Mouse (Mus musculus) stomach, embryonic 14.5 days (tissue): ENCODE results near the gene Fam3c. TPM values are rescaled to one million over a fixed set of nuclear protein-coding genes. Genes with fewer than 3 reads are reported as not detected.
A peak's percentile ranks its signal among the peaks of the same experiment; 100 is the strongest.

Experiments used
- ATAC-seq: fragments of 200-750 bp; cut with Nextera tagmentation; 2 replicates; pipeline ENCODE4 v1.8.0; 2017; ENCODE audit warnings: low read depth, moderate TSS enrichment; ENCODE audit not compliant: insufficient number of reproducible peaks, insufficient read depth, low FRiP score
- H3K27ac ChIP-seq: fragments of 300-500 bp; sonication (generic); 2 replicates; pipeline ENCODE4 v1.5.1; 2014; ENCODE audit warnings: mild to moderate bottlenecking, low read length, moderate library complexity, mixed read lengths
- H3K27me3 ChIP-seq: fragments of 300-500 bp; sonication (generic); 2 replicates; pipeline ENCODE4 v1.6.1; 2014; ENCODE audit warnings: low read length, control low read depth, mixed read lengths; ENCODE audit not compliant: control insufficient read depth, insufficient read depth
- H3K36me3 ChIP-seq: fragments of 300-500 bp; sonication (generic); 2 replicates; pipeline ENCODE4 v1.6.1; 2014; ENCODE audit warnings: mild to moderate bottlenecking, control low read depth, low read length, moderate library complexity, mixed read lengths; ENCODE audit not compliant: control insufficient read depth, insufficient read depth
- H3K4me1 ChIP-seq: fragments of 300-500 bp; sonication (generic); 2 replicates; pipeline ENCODE4 v1.6.1; 2014; ENCODE audit warnings: low read length, control low read depth, mixed read lengths; ENCODE audit not compliant: control insufficient read depth, insufficient read depth
- H3K4me2 ChIP-seq: fragments of 300-500 bp; sonication (generic); replicated peaks from 2 replicates; pipeline ENCODE4 v1.6.1; 2014; ENCODE audit warnings: low read depth, low read length, control low read depth
- H3K4me3 ChIP-seq: fragments of 300-500 bp; sonication (generic); 2 replicates; pipeline ENCODE4 v1.5.1; 2014; ENCODE audit warnings: low read depth, low read length, control low read depth
- H3K9ac ChIP-seq: fragments of 300-500 bp; sonication (generic); replicated peaks from 2 replicates; pipeline ENCODE4 v1.6.1; 2014; ENCODE audit warnings: low read depth, mild to moderate bottlenecking, control low read depth, low read length, moderate library complexity, mixed read lengths
- H3K9me3 ChIP-seq: fragments of 300-500 bp; sonication (generic); 2 replicates; pipeline ENCODE4 v1.6.1; 2016; ENCODE audit warnings: low read depth, low read length, control low read depth; ENCODE audit not compliant: control insufficient read depth
- WGBS: fragments of 180-500 bp; shearing (Covaris S2); extraction: QIAGEN DNeasy Blood & Tissue Kit; methylation state at CpG from one replicate; pipeline ENCODE4 v1.1.7; 2014; 5-methylcytosine and 5-hydroxymethylcytosine counted together
- polyA plus RNA-seq: library from polyadenylated mRNA; unstranded; fragments of >200 nt; fragmentation: Nextera tagmentation; extraction: Ambion mirVana; gene quantifications from 2 replicates; pipeline ENCODE4 v1.2.1, GENCODE M21; 2014

Gene Fam3c
- polyA plus RNA-seq: 81.6 and 91.2 TPM in 2 replicates

GRCm38 (mm10) chr6:22356086-22356507 is at the start of gene Fam3c:
TSS of gene Fam3c (minus strand) at chr6:22356243.
- Histone ChIP-seq H3K27me3 (no peaks in the 10 kb centered on the region), H3K9ac (peak within 1 kb of the TSS; percentile 90), H3K4me3 (peak within 1 kb of the TSS; percentile 85), H3K27ac (peak within 1 kb of the TSS; percentile 79), H3K4me1 (peaks cover 5% of the 10 kb centered on the region; the same call in 1 of the 2 replicates), H3K9me3 (no peaks in the 10 kb centered on the region), H3K4me2 (peak within 1 kb of the TSS; percentile 56), H3K36me3 (no peaks in the 10 kb centered on the region)
- WGBS: under 1% methylated on average over 35 of the region's 38 CpGs
- ATAC-seq: peak; percentile 96

GRCm38 (mm10) chr6:22405021-22405420 is 49.0 kb upstream of the Fam3c start:
- no peak for ATAC-seq
- H3K9ac ChIP-seq: no peak overlapping the region
- 89% methylated on average over 3 of the region's 3 CpGs for WGBS
- H3K27me3 ChIP-seq: no peaks in the 10 kb centered on the region
- H3K4me3 ChIP-seq: no peak overlapping the region
- no peak overlapping the region for H3K27ac ChIP-seq
- no peak overlapping the region for H3K4me2 ChIP-seq
- no peaks in the 10 kb centered on the region for H3K36me3 ChIP-seq
- H3K9me3 ChIP-seq: no peaks in the 10 kb centered on the region
- no peaks in the 10 kb centered on the region for H3K4me1 ChIP-seq

- WGBS: 66% methylated on average over 5 of the region's 5 CpGs
- Histone ChIP-seq H3K4me1 (no peaks in the 10 kb centered on the region), H3K36me3 (no peaks in the 10 kb centered on the region), H3K9ac (no peak overlapping the region), H3K27me3 (no peaks in the 10 kb centered on the region), H3K4me3 (no peak overlapping the region), H3K4me2 (no peak overlapping the region), H3K27ac (no peak overlapping the region), H3K9me3 (no peaks in the 10 kb centered on the region)
- no peak for ATAC-seq
Measured at GRCm38 (mm10) chr6:22403736-22404135, 47.7 kb upstream of the Fam3c start.

DNA sequence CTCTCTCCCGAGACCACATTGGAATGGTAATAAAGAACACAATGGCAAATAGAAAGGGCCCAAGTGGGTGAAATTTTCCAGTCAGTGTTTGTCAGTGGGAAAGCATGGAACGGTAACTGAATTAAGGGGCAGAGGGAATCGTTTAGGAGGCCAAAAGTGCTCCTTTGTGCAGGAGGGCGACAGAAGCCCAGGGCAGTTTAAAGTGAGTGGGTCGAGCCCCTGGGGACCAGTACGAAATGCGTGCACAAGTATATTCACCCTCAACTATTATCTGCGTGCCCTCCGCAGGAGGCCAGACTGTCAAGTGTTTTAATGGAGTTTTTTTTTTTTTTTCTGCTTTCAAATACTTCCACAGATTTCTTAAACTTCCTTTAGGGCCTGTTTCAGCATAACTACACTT is 47.3 kb upstream of the Fam3c start:
- WGBS: 74% methylated on average over 9 of the region's 9 CpGs
- Histone ChIP-seq H3K4me1 (no peaks in the 10 kb centered on the region), H3K9ac (no peak overlapping the region), H3K4me3 (no peak overlapping the region), H3K27ac (no peak overlapping the region), H3K36me3 (no peaks in the 10 kb centered on the region), H3K4me2 (no peak overlapping the region), H3K27me3 (no peaks in the 10 kb centered on the region), H3K9me3 (no peaks in the 10 kb centered on the region)
- ATAC-seq: no peak

- Histone ChIP-seq H3K4me3 (no peak overlapping the region), H3K9me3 (no peaks in the 10 kb centered on the region), H3K4me2 (no peak overlapping the region), H3K4me1 (no peaks in the 10 kb centered on the region), H3K36me3 (no peaks in the 10 kb centered on the region), H3K27ac (no peak overlapping the region), H3K9ac (no peak overlapping the region), H3K27me3 (no peaks in the 10 kb centered on the region)
- WGBS: 78% methylated on average over 13 of the region's 13 CpGs
- ATAC-seq: no peak
Measured at GRCm38 (mm10) chr6:22402548-22403164, 46.6 kb upstream of the Fam3c start.

- H3K9ac ChIP-seq: no peak overlapping the region
Measured at GRCm38 (mm10) chr6:22402037-22402436, 46.0 kb upstream of the Fam3c start.

GRCm38 (mm10) chr6:22398079-22398774 is 42.2 kb upstream of the Fam3c start:
- Histone ChIP-seq H3K36me3 (no peaks in the 10 kb centered on the region), H3K27me3 (no peaks in the 10 kb centered on the region), H3K9me3 (no peaks in the 10 kb centered on the region), H3K27ac (no peak overlapping the region), H3K4me3 (no peak overlapping the region), H3K4me1 (no peaks in the 10 kb centered on the region), H3K4me2 (no peak overlapping the region), H3K9ac (no peak overlapping the region)
- no peak for ATAC-seq
- 88% methylated on average over 7 of the region's 7 CpGs for WGBS

More at GRCm38 (mm10) chr6:22402037-22402436, 46.0 kb upstream of the Fam3c start:
- Histone ChIP-seq H3K4me2 (no peak overlapping the region), H3K4me3 (no peak overlapping the region), H3K9me3 (no peaks in the 10 kb centered on the region), H3K27ac (no peak overlapping the region), H3K4me1 (no peaks in the 10 kb centered on the region), H3K27me3 (no peaks in the 10 kb centered on the region), H3K36me3 (no peaks in the 10 kb centered on the region)
- ATAC-seq: no peak
- WGBS: 78% methylated on average over 5 of the region's 5 CpGs

- Histone ChIP-seq H3K27ac (no peak overlapping the region), H3K4me3 (no peak overlapping the region), H3K9ac (no peak overlapping the region), H3K4me2 (no peak overlapping the region), H3K27me3 (no peaks in the 10 kb centered on the region), H3K9me3 (no peaks in the 10 kb centered on the region), H3K36me3 (no peaks in the 10 kb centered on the region), H3K4me1 (no peaks in the 10 kb centered on the region)
- ATAC-seq: no peak
- WGBS: 29% methylated on average over 3 of the region's 3 CpGs
Measured at GRCm38 (mm10) chr6:22395207-22395606, 39.2 kb upstream of the Fam3c start.
